Mouse (Mus musculus): ENCODE measurements around the gene Gm4181.

DNA sequence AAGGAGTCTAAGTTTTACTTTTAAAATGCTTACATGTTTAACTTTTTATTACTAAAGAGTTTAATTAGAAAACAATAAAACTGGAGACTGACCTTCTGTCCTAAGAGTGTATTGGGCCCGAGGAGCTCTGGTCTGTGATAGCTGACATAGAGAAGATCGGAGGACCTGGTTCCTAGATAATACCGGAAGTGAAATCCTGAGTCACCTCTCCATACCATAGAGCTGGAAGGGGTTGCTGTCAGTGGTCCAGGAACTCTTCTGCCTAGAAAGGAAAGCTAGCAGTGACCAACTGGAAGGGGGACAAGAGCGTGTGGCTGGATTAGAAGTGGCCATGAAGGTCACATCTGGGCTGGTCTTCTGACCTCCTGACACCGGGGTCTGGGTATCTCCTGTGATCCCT, 41.8 kb upstream of the Gm4181 start:
- TF ChIP-seq CTCF (IDR thresholded peaks at IDR 0.05) (no peak), POLR2A (IDR thresholded peaks at IDR 0.05; ENCODE audit: insufficient read depth, low read depth, low read length) (no peak), EP300 (IDR thresholded peaks at IDR 0.05; ENCODE audit: insufficient read depth, low read depth, low read length) (no peak)

All from heart, adult 2 months (tissue).